Mouse (Mus musculus) MEL (cell line): ENCODE data around the gene Edrf1. TPM values are rescaled to one million over a fixed set of nuclear protein-coding genes. Genes with fewer than 3 reads are reported as not detected.
A peak's percentile ranks its signal among the peaks of the same experiment; 100 is the strongest.

Experiments
- DNase-seq: peaks from one replicate; pipeline ENCODE4 v3.0.0; 2011; ENCODE audit warnings: low read depth, low spot score
- H3K27ac ChIP-seq: 2 replicates; pipeline ENCODE4 v1.5.1; 2012; ENCODE audit warnings: low read depth, mild to moderate bottlenecking, control low read depth, low read length, moderate library complexity; ENCODE audit not compliant: control insufficient read depth
- H3K27me3 ChIP-seq, 2 experiments: fragments of 150-350 bp in 1 of 2; sonication (generic) in 1 of 2; 2 replicates each; pipeline ENCODE4 v1.6.1; 2012; ENCODE audit warnings: low read length in 2 of 2, mild to moderate bottlenecking in 2 of 2, improper control_type of control experiment in 1 of 2, moderate library complexity in 1 of 2; ENCODE audit not compliant: insufficient read depth in 2 of 2, control insufficient read depth in 1 of 2
- H3K36me3 ChIP-seq, 2 experiments: 2 replicates each; pipeline ENCODE4 v1.6.1; 2012 to 2014; ENCODE audit warnings: low read length in 2 of 2, improper control_type of control experiment in 1 of 2, inconsistent platforms in 1 of 2, mild to moderate bottlenecking in 1 of 2; ENCODE audit not compliant: insufficient read depth in 2 of 2, control insufficient read depth in 1 of 2
- H3K4me1 ChIP-seq, 2 experiments: fragments of 150-350 bp in 1 of 2; sonication (generic) in 1 of 2; 2 replicates each; pipeline ENCODE4 v1.6.1; 2012; ENCODE audit warnings: low read length in 2 of 2, improper control_type of control experiment in 1 of 2, mild to moderate bottlenecking in 1 of 2; ENCODE audit not compliant: insufficient read depth in 2 of 2, control insufficient read depth in 1 of 2
- H3K4me3 ChIP-seq, 2 experiments: fragments of 150-350 bp in 1 of 2; sonication (generic) in 1 of 2; 2 replicates each; pipeline ENCODE4 v1.5.1; 2012; ENCODE audit warnings: low read depth in 2 of 2, low read length in 2 of 2, mild to moderate bottlenecking in 2 of 2, moderate library complexity in 2 of 2, control low read depth in 1 of 2, improper control_type of control experiment in 1 of 2; ENCODE audit not compliant: control insufficient read depth in 1 of 2, insufficient read depth in 1 of 2
- H3K79me2 ChIP-seq: 2 replicates; pipeline ENCODE4 v1.6.1; 2012; ENCODE audit warnings: mild to moderate bottlenecking, low read length, moderate library complexity; ENCODE audit not compliant: control insufficient read depth, poor library complexity, insufficient read depth
- H3K9ac ChIP-seq: 2 replicates; pipeline ENCODE4 v1.6.1; 2012; ENCODE audit warnings: low read depth, mild to moderate bottlenecking, control low read depth, low read length, moderate library complexity; ENCODE audit not compliant: control insufficient read depth, poor library complexity, severe bottlenecking
- H3K9me3 ChIP-seq: fragments of 150-350 bp; sonication (generic); replicated peaks from 2 replicates; pipeline ENCODE4 v1.6.1; 2012; ENCODE audit warnings: mild to moderate bottlenecking, low read length, improper control_type of control experiment, moderate library complexity; ENCODE audit not compliant: insufficient read depth
- BHLHE40 ChIP-seq: IDR thresholded peaks from 2 replicates; pipeline ENCODE4 v1.6.1; 2012; ENCODE audit warnings: low read depth, mild to moderate bottlenecking, inconsistent platforms, low read length, improper control_type of control experiment, borderline replicate concordance
- CHD1 ChIP-seq: IDR thresholded peaks from 2 replicates; pipeline ENCODE4 v1.6.1; 2012; ENCODE audit warnings: low read depth, mild to moderate bottlenecking, inconsistent platforms, low read length, improper control_type of control experiment
- CHD2 ChIP-seq: IDR thresholded peaks from 2 replicates; pipeline ENCODE4 v1.6.1; 2011; ENCODE audit warnings: low read length, improper control_type of control experiment
- CTCF ChIP-seq, 3 experiments: IDR thresholded peaks in 2 of 3; conservative IDR thresholded peaks in 1 of 3; 2 replicates each; pipeline ENCODE4 v1.5.1; 2011 to 2012; ENCODE audit warnings: low read length in 3 of 3, low read depth in 2 of 3, mild to moderate bottlenecking in 2 of 3, improper control_type of control experiment in 1 of 3, inconsistent platforms in 1 of 3, mixed read lengths in 1 of 3, moderate library complexity in 1 of 3; ENCODE audit not compliant: control insufficient read depth in 1 of 3, insufficient read depth in 1 of 3, poor library complexity in 1 of 3, severe bottlenecking in 1 of 3
- ELF1 ChIP-seq: IDR thresholded peaks from 2 replicates; pipeline ENCODE4 v1.6.1; 2014; ENCODE audit warnings: low read depth, mild to moderate bottlenecking, inconsistent platforms, low read length, improper control_type of control experiment, moderate library complexity
- EP300 ChIP-seq, 2 experiments: IDR thresholded peaks; 2 replicates each; pipeline ENCODE4 v1.6.1; 2011; ENCODE audit warnings: improper control_type of control experiment in 2 of 2, low read length in 2 of 2, low read depth in 1 of 2, mild to moderate bottlenecking in 1 of 2
- ETS1 ChIP-seq: IDR thresholded peaks from 2 replicates; pipeline ENCODE4 v1.6.1; 2012; ENCODE audit warnings: low read depth, mild to moderate bottlenecking, inconsistent platforms, low read length, improper control_type of control experiment, moderate library complexity
- GABPA ChIP-seq: IDR thresholded peaks from 2 replicates; pipeline ENCODE4 v1.6.1; 2012; ENCODE audit warnings: low read depth, mild to moderate bottlenecking, inconsistent platforms, low read length, improper control_type of control experiment, moderate library complexity
- HCFC1 ChIP-seq: IDR thresholded peaks from 2 replicates; pipeline ENCODE4 v1.6.1; 2012; ENCODE audit warnings: low read depth, mild to moderate bottlenecking, inconsistent platforms, low read length, improper control_type of control experiment, moderate library complexity
- KAT2A ChIP-seq: conservative IDR thresholded peaks from 2 replicates; pipeline ENCODE4 v1.6.1; 2012; ENCODE audit warnings: low read depth, low read length, improper control_type of control experiment, inconsistent platforms
- MAX ChIP-seq: IDR thresholded peaks from 2 replicates; pipeline ENCODE4 v1.6.1; 2011; ENCODE audit warnings: low read length, improper control_type of control experiment
- MAZ ChIP-seq: IDR thresholded peaks from 2 replicates; pipeline ENCODE4 v1.6.1; 2012; ENCODE audit warnings: low read depth, mild to moderate bottlenecking, inconsistent platforms, low read length, improper control_type of control experiment
- MXI1 ChIP-seq: IDR thresholded peaks from 2 replicates; pipeline ENCODE4 v1.6.1; 2011; ENCODE audit warnings: mild to moderate bottlenecking, low read depth, low read length, improper control_type of control experiment
- MYB ChIP-seq: IDR thresholded peaks from 2 replicates; pipeline ENCODE4 v1.6.1; 2011; ENCODE audit warnings: mild to moderate bottlenecking, low read depth, low read length, improper control_type of control experiment
- MYC ChIP-seq: IDR thresholded peaks from 2 replicates; pipeline ENCODE4 v1.6.1; 2011; ENCODE audit warnings: low read depth, mild to moderate bottlenecking, low read length, improper control_type of control experiment, moderate library complexity
- NELFE ChIP-seq: IDR thresholded peaks from 2 replicates; pipeline ENCODE4 v1.6.1; 2011; ENCODE audit warnings: low read depth, low read length, improper control_type of control experiment
- NRF1 ChIP-seq: IDR thresholded peaks from 2 replicates; pipeline ENCODE4 v1.6.1; 2014; ENCODE audit warnings: low read depth, mild to moderate bottlenecking, inconsistent platforms, low read length, improper control_type of control experiment, moderate library complexity; ENCODE audit not compliant: poor library complexity, insufficient read depth, severe bottlenecking
- POLR2AphosphoS2 ChIP-seq: IDR thresholded peaks from 2 replicates; pipeline ENCODE4 v1.6.1; 2011; ENCODE audit warnings: low read length, improper control_type of control experiment
- RCOR1 ChIP-seq: IDR thresholded peaks from 2 replicates; pipeline ENCODE4 v1.6.1; 2012; ENCODE audit warnings: low read depth, mild to moderate bottlenecking, inconsistent platforms, low read length, improper control_type of control experiment
- SIN3A ChIP-seq: IDR thresholded peaks from 2 replicates; pipeline ENCODE4 v1.6.1; 2012; ENCODE audit warnings: low read length, improper control_type of control experiment, inconsistent platforms
- SMC3 ChIP-seq: IDR thresholded peaks from 2 replicates; pipeline ENCODE4 v1.6.1; 2011; ENCODE audit warnings: low read depth, low read length, improper control_type of control experiment
- TAL1 ChIP-seq: IDR thresholded peaks from 2 replicates; pipeline ENCODE4 v1.6.1; 2012; ENCODE audit warnings: mild to moderate bottlenecking, inconsistent platforms, low read length, moderate library complexity, mixed read lengths
- TBP ChIP-seq: IDR thresholded peaks from 2 replicates; pipeline ENCODE4 v1.8.0; 2011; ENCODE audit warnings: low read depth, low read length, improper control_type of control experiment
- TCF12 ChIP-seq: IDR thresholded peaks from 2 replicates; pipeline ENCODE4 v1.6.1; 2014; ENCODE audit warnings: low read depth, mild to moderate bottlenecking, inconsistent platforms, low read length, improper control_type of control experiment, moderate library complexity
- UBTF ChIP-seq: IDR thresholded peaks from 2 replicates; pipeline ENCODE4 v1.6.1; 2012; ENCODE audit warnings: low read depth, mild to moderate bottlenecking, inconsistent platforms, low read length, improper control_type of control experiment, moderate library complexity, borderline replicate concordance; ENCODE audit not compliant: insufficient read depth
- USF1 ChIP-seq: IDR thresholded peaks from 2 replicates; pipeline ENCODE4 v1.6.1; 2014; ENCODE audit warnings: low read depth, mild to moderate bottlenecking, inconsistent platforms, low read length, improper control_type of control experiment, moderate library complexity
- USF2 ChIP-seq, 2 experiments: IDR thresholded peaks; 2 replicates each; pipeline ENCODE4 v1.6.1; 2011 to 2012; ENCODE audit warnings: improper control_type of control experiment in 2 of 2, low read length in 2 of 2, borderline replicate concordance in 1 of 2, inconsistent platforms in 1 of 2, low read depth in 1 of 2, mild to moderate bottlenecking in 1 of 2; ENCODE audit not compliant: insufficient read depth in 1 of 2
- ZKSCAN1 ChIP-seq: IDR thresholded peaks from 2 replicates; pipeline ENCODE4 v1.6.1; 2012; ENCODE audit warnings: low read depth, mild to moderate bottlenecking, inconsistent platforms, low read length, improper control_type of control experiment, moderate library complexity
- ZMIZ1 ChIP-seq: IDR thresholded peaks from 2 replicates; pipeline ENCODE4 v1.6.1; 2012; ENCODE audit warnings: low read depth, mild to moderate bottlenecking, inconsistent platforms, low read length, improper control_type of control experiment, moderate library complexity
- ZNF384 ChIP-seq: IDR thresholded peaks from 2 replicates; pipeline ENCODE4 v1.6.1; 2012; ENCODE audit warnings: low read depth, mild to moderate bottlenecking, inconsistent platforms, low read length, improper control_type of control experiment
- polyA plus RNA-seq, 2 experiments: library from polyadenylated mRNA; stranded (reverse) in 1 of 2; unstranded in 1 of 2; fragments of >175 nt in 1 of 2; fragments of >200 nt in 1 of 2; gene quantifications; 2 replicates each; pipeline versions ENCODE4 v1.2.1 to v1.2.4; 2012; ENCODE audit warnings: low replicate concordance in 2 of 2, low read depth in 1 of 2; ENCODE audit not compliant: insufficient read length in 2 of 2, insufficient read depth in 1 of 2, missing spikeins in 1 of 2
- total RNA-seq: library from RNA; depleted of rRNA; stranded (reverse); fragments of 300-350 nt; gene quantifications from 2 replicates; pipeline ENCODE4 v1.2.3, GENCODE M21; 2012

The Edrf1 gene
- total and polyA plus RNA-seq, 3 experiments: 17.8 to 104 (median 28.1) TPM

- H3K9me3 ChIP-seq: no peaks in the 10 kb centered on the region
- peaks cover 13 to 26% of the 10 kb centered on the region in 2 experiments for H3K4me1 ChIP-seq
- TF ChIP-seq MAX (no peak), MAZ (no peak), NRF1 (no peak), USF2 (IDR thresholded peaks at IDR 0.05; ENCODE audit: borderline replicate concordance in 1 of 2, insufficient read depth in 1 of 2, low read depth in 1 of 2, low read length in 2 of 2) (no peak), SIN3A (no peak), TCF12 (no peak), POLR2AphosphoS2 (no peak), CHD1 (no peak)
- H3K27ac ChIP-seq: peak overlapping the region; percentile 47; the same call in 1 of the 2 replicates
- no peak overlapping the region for H3K4me3 ChIP-seq
- H3K79me2 ChIP-seq: no peaks in the 10 kb centered on the region
- H3K27me3 ChIP-seq: no peaks in the 10 kb centered on the region
- H3K9ac ChIP-seq: no peak overlapping the region
- peaks cover 0 to 25% of the 10 kb centered on the region in 2 experiments; a peak in 2 of 4 replicates for H3K36me3 ChIP-seq
- DNase-seq: no peak
Measured at GRCm38 (mm10) chr7:133701366-133701765, 64.0 kb downstream of the Edrf1 start.

GRCm38 (mm10) chr7:133702333-133702732, 65.0 kb downstream of the Edrf1 start:
- no peaks in the 10 kb centered on the region for H3K27me3 ChIP-seq
- no peaks in the 10 kb centered on the region for H3K9me3 ChIP-seq
- no peaks in the 10 kb centered on the region for H3K79me2 ChIP-seq
- peak overlapping the region; percentile 96 for H3K27ac ChIP-seq
- H3K9ac ChIP-seq: peak overlapping the region; percentile 64
- peak overlapping the region; percentile 49 to 65 for H3K4me3 ChIP-seq
- peaks cover 0 to 25% of the 10 kb centered on the region in 2 experiments; a peak in 2 of 4 replicates for H3K36me3 ChIP-seq
- peak; percentile 87 for DNase-seq
- H3K4me1 ChIP-seq: peaks cover 13 to 24% of the 10 kb centered on the region in 2 experiments
- no peak for TF ChIP-seq MYB
- no peak for TF ChIP-seq SMC3
- TF ChIP-seq USF2 (IDR thresholded peaks at IDR 0.05; ENCODE audit: borderline replicate concordance in 1 of 2, insufficient read depth in 1 of 2, low read depth in 1 of 2, low read length in 2 of 2): no peak
- TF ChIP-seq RCOR1: peak; percentile 54; the same call in 1 of the 2 replicates
- no peak; the same call in 1 of the 2 replicates for TF ChIP-seq BHLHE40
- TF ChIP-seq POLR2AphosphoS2: no peak
- TF ChIP-seq ZKSCAN1: no peak
- TF ChIP-seq CHD1: no peak
- no peak for TF ChIP-seq CHD2
- no peak for TF ChIP-seq ZNF384
- peak; percentile 80 for TF ChIP-seq MAX
- no peak for TF ChIP-seq CTCF (IDR thresholded peaks at IDR 0.05 in 2 of 3, conservative IDR thresholded peaks at IDR 0.05 in 1 of 3; ENCODE audit: control insufficient read depth in 1 of 3, insufficient read depth in 1 of 3, low read depth in 2 of 3, low read length in 3 of 3, poor library complexity in 1 of 3, severe bottlenecking in 1 of 3)
- no peak for TF ChIP-seq NELFE
- no peak for TF ChIP-seq NRF1
- peak; percentile 46; the same call in 1 of the 2 replicates for TF ChIP-seq USF1
- TF ChIP-seq EP300 (IDR thresholded peaks at IDR 0.05; ENCODE audit: low read depth in 1 of 2, low read length in 2 of 2): peak; percentile 80 to 87
- TF ChIP-seq GABPA: no peak
- peak; percentile 76; the same call in 1 of the 2 replicates for TF ChIP-seq MXI1
- TF ChIP-seq HCFC1: no peak; the same call in 1 of the 2 replicates
- peak; percentile 69 for TF ChIP-seq SIN3A
- no peak for TF ChIP-seq KAT2A
- peak; percentile 77 for TF ChIP-seq ETS1
- TF ChIP-seq ELF1: no peak
- peak; percentile 93 for TF ChIP-seq TAL1
- TF ChIP-seq ZMIZ1: no peak
- no peak for TF ChIP-seq TBP
- TF ChIP-seq MYC: peak; percentile 64; the same call in 1 of the 2 replicates
- TF ChIP-seq MAZ: no peak
- TF ChIP-seq UBTF: no peak
